Comparison of ENCODE assay signal across 8 mouse cellular contexts in the genomic region with DNA sequence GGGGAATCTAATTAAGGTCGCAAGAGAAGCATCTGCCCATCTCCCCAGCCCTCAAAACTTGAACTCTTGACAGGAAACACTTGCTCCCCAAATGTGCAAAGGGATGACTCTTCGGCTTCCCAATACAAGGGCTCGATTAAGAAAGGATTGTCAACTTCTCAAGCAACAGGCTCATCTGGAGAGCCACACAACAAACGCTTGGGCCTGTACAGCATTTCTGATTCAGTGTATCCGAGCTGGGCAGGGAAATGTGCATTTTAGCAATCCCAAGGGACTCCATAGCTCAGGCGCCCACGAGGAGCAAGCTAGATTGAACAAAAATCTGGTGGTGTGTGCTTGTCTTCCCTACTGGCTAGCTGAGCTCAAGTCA. TPM values are rescaled to one million over a fixed set of nuclear protein-coding genes. Genes with fewer than 3 reads are reported as not detected.
DNase-seq lines count a peak whose midpoint lies in the region; ATAC-seq and TF ChIP-seq lines count a peak whose summit lies in the region.

No protein-coding gene starts in this region.

- 0 out of 2 replicates have a peak, but pooled peaks cover 4% of the 10 kb centered on the region for H3K36me3 ChIP-seq in lung, postnatal 0 days (ENCODE audit: insufficient read depth, low read length)
- H3K36me3 ChIP-seq in limb, embryonic 10.5 days, result peaks cover 42% of the 10 kb centered on the region
- peaks cover 18% of the 10 kb centered on the region for H3K36me3 ChIP-seq in neural tube, embryonic 15.5 days

- H3K9ac ChIP-seq in lung, postnatal 0 days (replicated peaks; ENCODE audit: low read depth), result peak overlapping the region; percentile 98
- peak overlapping the region; percentile 87 for H3K9ac ChIP-seq in neural tube, embryonic 15.5 days (replicated peaks)

- no peaks in the 10 kb centered on the region for H3K27me3 ChIP-seq in lung, postnatal 0 days (replicated peaks; ENCODE audit: insufficient read depth, low read length)
- no peaks in the 10 kb centered on the region for H3K27me3 ChIP-seq in limb, embryonic 10.5 days (ENCODE audit: low read depth, poor library complexity, severe bottlenecking)
- no peaks in the 10 kb centered on the region for H3K27me3 ChIP-seq in neural tube, embryonic 15.5 days (replicated peaks)

- H3K4me1 ChIP-seq in lung, postnatal 0 days (ENCODE audit: insufficient read depth, low read depth, low read length), result peaks cover 2% of the 10 kb centered on the region; the same call in 1 of the 2 replicates
- H3K4me1 ChIP-seq in limb, embryonic 10.5 days, result peaks cover 13% of the 10 kb centered on the region
- H3K4me1 ChIP-seq in neural tube, embryonic 15.5 days, result peaks cover 20% of the 10 kb centered on the region

- no peak for TF ChIP-seq CTCF in lung, postnatal 0 days (IDR thresholded peaks at IDR 0.05)

- ATAC-seq in lung, postnatal 0 days, result no peak
- peak; percentile 53 for ATAC-seq in erythroblast, adult 5-6 weeks (replicated peaks; ENCODE audit: low FRiP score, poor library complexity, severe bottlenecking)
- no peak for ATAC-seq in neural tube, embryonic 15.5 days (ENCODE audit: low FRiP score)

- WGBS in lung, postnatal 0 days, result 5% methylated on average over 7 of the region's 7 CpGs
- 10% methylated on average over 7 of the region's 7 CpGs for WGBS in limb, embryonic 10.5 days
- 5% methylated on average over 7 of the region's 7 CpGs for WGBS in neural tube, embryonic 15.5 days

- peak overlapping the region; percentile 99 for H3K27ac ChIP-seq in lung, postnatal 0 days (ENCODE audit: low read length)
- peak overlapping the region; percentile 97 for H3K27ac ChIP-seq in limb, embryonic 10.5 days
- H3K27ac ChIP-seq in neural tube, embryonic 15.5 days (replicated peaks), result peak overlapping the region; percentile 97

- no peak for DNase-seq in lung, postnatal 0 days (ENCODE audit: low spot score)
- DNase-seq in lung, postnatal 10 days, result no peak
- DNase-seq in limb, embryonic 10.5 days (ENCODE audit: low spot score), result no peak
- no peak for DNase-seq in right cerebral cortex, postnatal 36 days (ENCODE audit: low spot score in 2 of 2)
- no peak for DNase-seq in kidney, postnatal 4 days
- DNase-seq in adrenal gland, postnatal 25 days, result no peak

- peak overlapping the region; percentile 96 for H3K4me3 ChIP-seq in lung, postnatal 0 days (ENCODE audit: low read depth, low read length)
- H3K4me3 ChIP-seq in limb, embryonic 10.5 days, result peak overlapping the region; percentile 71
- H3K4me3 ChIP-seq in neural tube, embryonic 15.5 days (replicated peaks), result peak overlapping the region; percentile 77

- peak overlapping the region; percentile 68 for H3K4me2 ChIP-seq in lung, postnatal 0 days (replicated peaks; ENCODE audit: low read depth, low read length)
- H3K4me2 ChIP-seq in neural tube, embryonic 15.5 days, result peak overlapping the region; percentile 67

- TF ChIP-seq EP300 in lung, postnatal 0 days (IDR thresholded peaks at IDR 0.05), result no peak

- H3K9me3 ChIP-seq in lung, postnatal 0 days (ENCODE audit: low read length), result no peaks in the 10 kb centered on the region
- no peaks in the 10 kb centered on the region for H3K9me3 ChIP-seq in limb, embryonic 10.5 days (replicated peaks)
- H3K9me3 ChIP-seq in neural tube, embryonic 15.5 days (replicated peaks), result no peaks in the 10 kb centered on the region

RNA-seq across cellular contexts. Expression of gene Ate1, which starts 26.2 kb away (rescaled TPM):
- polyA plus RNA-seq in lung, postnatal 0 days (2015; fragmentation: Nextera tagmentation; extraction: Ambion mirVana), result 69.5 and 78.2 TPM in 2 replicates
- 11.5 and 23.6 TPM in 2 replicates for total RNA-seq in erythroblast, adult 5-6 weeks (2015; ENCODE audit: low replicate concordance)
- total RNA-seq in erythroblast, adult 5-6 weeks (2017; ENCODE audit: low replicate concordance), result 15.5 and 16.4 TPM in 2 replicates
- polyA plus RNA-seq in limb, embryonic 10.5 days (2016; fragmentation: Nextera tagmentation; extraction: Ambion mirVana), result 37.9 and 42.6 TPM in 2 replicates
- polyA plus RNA-seq in neural tube, embryonic 15.5 days (2015; fragmentation: Nextera tagmentation; extraction: Ambion mirVana), result 103 and 111 TPM in 2 replicates
- 42.2 and 49.2 TPM in 2 replicates for total RNA-seq in adrenal gland, postnatal 25 days (2021)

RNA-seq across cellular contexts. Expression of gene Nsmce4a, which starts 26.5 kb away (rescaled TPM):
- polyA plus RNA-seq in lung, postnatal 0 days (2015; fragmentation: Nextera tagmentation; extraction: Ambion mirVana), result 101 and 108 TPM in 2 replicates
- 65.8 and 101 TPM in 2 replicates for total RNA-seq in erythroblast, adult 5-6 weeks (2015; ENCODE audit: low replicate concordance)
- total RNA-seq in erythroblast, adult 5-6 weeks (2017; ENCODE audit: low replicate concordance), result 52.1 and 75.8 TPM in 2 replicates
- 199 TPM in 2 replicates for polyA plus RNA-seq in limb, embryonic 10.5 days (2016; fragmentation: Nextera tagmentation; extraction: Ambion mirVana)
- 74.8 and 96.9 TPM in 2 replicates for polyA plus RNA-seq in neural tube, embryonic 15.5 days (2015; fragmentation: Nextera tagmentation; extraction: Ambion mirVana)
- 61.8 and 91.4 TPM in 2 replicates for total RNA-seq in adrenal gland, postnatal 25 days (2021)

RNA-seq across cellular contexts. Expression of gene Tacc2, which starts 30.8 kb away (rescaled TPM):
- polyA plus RNA-seq in lung, postnatal 0 days (2015; fragmentation: Nextera tagmentation; extraction: Ambion mirVana), result 18.9 and 19.8 TPM in 2 replicates
- 0.19 and 4.8 TPM in 2 replicates for total RNA-seq in erythroblast, adult 5-6 weeks (2015; ENCODE audit: low replicate concordance)
- total RNA-seq in erythroblast, adult 5-6 weeks (2017; ENCODE audit: low replicate concordance), result 2.5 and 4.0 TPM in 2 replicates
- 37.5 and 39.2 TPM in 2 replicates for polyA plus RNA-seq in limb, embryonic 10.5 days (2016; fragmentation: Nextera tagmentation; extraction: Ambion mirVana)
- polyA plus RNA-seq in neural tube, embryonic 15.5 days (2015; fragmentation: Nextera tagmentation; extraction: Ambion mirVana), result 53.9 and 58.9 TPM in 2 replicates
- total RNA-seq in adrenal gland, postnatal 25 days (2021), result 40.0 and 46.6 TPM in 2 replicates
